Mouse (Mus musculus) erythroblast, embryonic 14.5 days (primary cell): ENCODE results near the gene Stub1. TPM values are rescaled to one million over a fixed set of nuclear protein-coding genes. Genes with fewer than 3 reads are reported as not detected.

ENCODE experiments used
- H3K27me3 ChIP-seq: 2 replicates; pipeline ENCODE4 v1.6.1; 2012; ENCODE audit warnings: inconsistent platforms; ENCODE audit not compliant: control insufficient read depth
- H3K36me3 ChIP-seq: 2 replicates; pipeline ENCODE4 v1.6.1; 2012; ENCODE audit warnings: mild to moderate bottlenecking, inconsistent platforms; ENCODE audit not compliant: control insufficient read depth
- H3K4me1 ChIP-seq: 2 replicates; pipeline ENCODE4 v1.6.1; 2012; ENCODE audit warnings: inconsistent platforms; ENCODE audit not compliant: control insufficient read depth
- H3K4me3 ChIP-seq: replicated peaks from 2 replicates; pipeline ENCODE3; 2012; ENCODE audit warnings: moderate library complexity, mild to moderate bottlenecking, inconsistent platforms
- H3K9me3 ChIP-seq: 2 replicates; pipeline ENCODE4 v1.6.1; 2012; ENCODE audit warnings: low read length, inconsistent platforms, mixed read lengths; ENCODE audit not compliant: control insufficient read depth
- GATA1 ChIP-seq: IDR thresholded peaks from 2 replicates; pipeline ENCODE4 v1.6.1; 2012; ENCODE audit warnings: low read length, inconsistent platforms, mixed read lengths
- TAL1 ChIP-seq: IDR thresholded peaks from 3 replicates; pipeline ENCODE4 v1.6.1; 2012; ENCODE audit warnings: low read length, inconsistent platforms, mixed read lengths
- polyA plus RNA-seq: library from polyadenylated mRNA; stranded (reverse); fragments of >175 nt; gene quantifications from 2 replicates; pipeline ENCODE4 v1.2.3, GENCODE M21; 2012

Stub1 gene
- polyA plus RNA-seq, 1 experiment, result 10.6 TPM

- no peak for TF ChIP-seq GATA1
- TF ChIP-seq TAL1, result no peak
- H3K27me3 ChIP-seq, result peaks cover 80% of the 10 kb centered on the region
Measured at GRCm38 (mm10) chr17:25806507-25806906, 26.7 kb downstream of the Stub1 start.

GRCm38 (mm10) chr17:25802825-25803517 is 30.2 kb downstream of the Stub1 start:
- peaks cover 49% of the 10 kb centered on the region for H3K27me3 ChIP-seq
- no peak for TF ChIP-seq GATA1
- TF ChIP-seq TAL1, result no peak

More at GRCm38 (mm10) chr17:25806507-25806906, 26.7 kb downstream of the Stub1 start:
- Histone ChIP-seq H3K9me3 (peaks cover 4% of the 10 kb centered on the region; the same call in 1 of the 2 replicates), H3K4me3 (no peak overlapping the region), H3K4me1 (peaks cover 11% of the 10 kb centered on the region), H3K36me3 (no peaks in the 10 kb centered on the region)

GRCm38 (mm10) chr17:25801029-25801428 is 32.2 kb downstream of the Stub1 start:
- no peak overlapping the region for H3K4me3 ChIP-seq
- peaks cover 36% of the 10 kb centered on the region for H3K27me3 ChIP-seq
- TF ChIP-seq TAL1 (no peak), GATA1 (no peak)
- no peaks in the 10 kb centered on the region for H3K36me3 ChIP-seq
- H3K9me3 ChIP-seq, result no peaks in the 10 kb centered on the region
- peaks cover 14% of the 10 kb centered on the region for H3K4me1 ChIP-seq

More at GRCm38 (mm10) chr17:25802825-25803517, 30.2 kb downstream of the Stub1 start:
- Histone ChIP-seq H3K4me1 (no peaks in the 10 kb centered on the region; the same call in 1 of the 2 replicates), H3K36me3 (no peaks in the 10 kb centered on the region), H3K9me3 (no peaks in the 10 kb centered on the region), H3K4me3 (no peak overlapping the region)

- H3K4me1 ChIP-seq, result peaks cover 52% of the 10 kb centered on the region
- peaks cover 7% of the 10 kb centered on the region for H3K36me3 ChIP-seq
- TF ChIP-seq TAL1 (no peak), GATA1 (no peak)
Measured at GRCm38 (mm10) chr17:25796951-25797369, 36.2 kb downstream of the Stub1 start, which contains the start of gene Metrn. Metrn (minus strand) TSS chr17:25797136.

GRCm38 (mm10) chr17:25796211-25796771 is 36.9 kb downstream of the Stub1 start:
- Histone ChIP-seq H3K27me3 (peaks cover 2% of the 10 kb centered on the region), H3K4me1 (peaks cover 59% of the 10 kb centered on the region), H3K36me3 (peaks cover 7% of the 10 kb centered on the region), H3K4me3 (peak overlapping the region; percentile 82), H3K9me3 (no peaks in the 10 kb centered on the region)
- TF ChIP-seq TAL1 (no peak), GATA1 (no peak)

More at GRCm38 (mm10) chr17:25796951-25797369, 36.2 kb downstream of the Stub1 start, which contains the start of gene Metrn:
- peaks cover 8% of the 10 kb centered on the region for H3K27me3 ChIP-seq
- no peaks in the 10 kb centered on the region for H3K9me3 ChIP-seq
- peak within 1 kb of the TSS; percentile 82 for H3K4me3 ChIP-seq

GRCm38 (mm10) chr17:25795609-25796092 is 37.6 kb downstream of the Stub1 start, which contains the start of gene AC134908.4:
AC134908.4 (minus strand) TSS chr17:25795659.
- Histone ChIP-seq H3K27me3 (no peaks in the 10 kb centered on the region; the same call in 1 of the 2 replicates), H3K4me1 (peaks cover 66% of the 10 kb centered on the region), H3K4me3 (peak within 1 kb of the TSS; percentile 82), H3K36me3 (peaks cover 9% of the 10 kb centered on the region), H3K9me3 (no peaks in the 10 kb centered on the region)
- TF ChIP-seq GATA1 (no peak), TAL1 (no peak)

- H3K36me3 ChIP-seq, result peaks cover 13% of the 10 kb centered on the region
- no peaks in the 10 kb centered on the region for H3K9me3 ChIP-seq
- H3K4me1 ChIP-seq, result peaks cover 68% of the 10 kb centered on the region
- H3K4me3 ChIP-seq, result no peak overlapping the region
- TF ChIP-seq TAL1, result no peak
- no peak for TF ChIP-seq GATA1
- H3K27me3 ChIP-seq, result no peaks in the 10 kb centered on the region; the same call in 1 of the 2 replicates
Measured at GRCm38 (mm10) chr17:25794998-25795397, 38.2 kb downstream of the Stub1 start.

GRCm38 (mm10) chr17:25794197-25794596 is 39.0 kb downstream of the Stub1 start:
- no peaks in the 10 kb centered on the region; the same call in 1 of the 2 replicates for H3K27me3 ChIP-seq
- peaks cover 68% of the 10 kb centered on the region for H3K4me1 ChIP-seq
- no peak overlapping the region for H3K4me3 ChIP-seq
- no peaks in the 10 kb centered on the region for H3K9me3 ChIP-seq
- TF ChIP-seq GATA1 (no peak), TAL1 (no peak)
- H3K36me3 ChIP-seq, result peaks cover 21% of the 10 kb centered on the region

GRCm38 (mm10) chr17:25792615-25793014 is 40.6 kb downstream of the Stub1 start, which contains the start of gene Fam173a:
Fam173a (minus strand) TSS chr17:25792901.
- no peaks in the 10 kb centered on the region for H3K27me3 ChIP-seq
- H3K9me3 ChIP-seq, result no peaks in the 10 kb centered on the region
- TF ChIP-seq GATA1 (no peak), TAL1 (no peak)
- peaks cover 67% of the 10 kb centered on the region for H3K4me1 ChIP-seq
- H3K4me3 ChIP-seq, result peak within 1 kb of the TSS; percentile 87
- H3K36me3 ChIP-seq, result peaks cover 35% of the 10 kb centered on the region
